Mouse (Mus musculus) forebrain, embryonic 15.5 days (tissue): ENCODE data around the gene Senp7. TPM values are rescaled to one million over a fixed set of nuclear protein-coding genes. Genes with fewer than 3 reads are reported as not detected.
A peak's percentile ranks its signal among the peaks of the same experiment; 100 is the strongest.

Experiments
- ATAC-seq: fragments of 200-750 bp; cut with Nextera tagmentation; replicated peaks from 2 replicates; pipeline ENCODE4 v1.8.0; 2017; ENCODE audit warnings: mild to moderate bottlenecking, moderate TSS enrichment, moderate library complexity
- H3K27ac ChIP-seq: fragments of 300-500 bp; sonication (generic); replicated peaks from 2 replicates; pipeline ENCODE4 v1.5.1; 2015; ENCODE audit warnings: mild to moderate bottlenecking, inconsistent platforms
- H3K27me3 ChIP-seq: fragments of 300-500 bp; sonication (generic); 2 replicates; pipeline ENCODE4 v1.6.1; 2015; ENCODE audit warnings: inconsistent platforms
- H3K36me3 ChIP-seq: fragments of 300-500 bp; sonication (generic); 2 replicates; pipeline ENCODE4 v1.6.1; 2015; ENCODE audit warnings: mild to moderate bottlenecking, inconsistent platforms
- H3K4me1 ChIP-seq: fragments of 300-500 bp; sonication (generic); 2 replicates; pipeline ENCODE4 v1.6.1; 2015; ENCODE audit warnings: inconsistent platforms
- H3K4me2 ChIP-seq: fragments of 300-500 bp; sonication (generic); replicated peaks from 2 replicates; pipeline ENCODE4 v1.6.1; 2015; ENCODE audit warnings: mild to moderate bottlenecking, inconsistent platforms
- H3K4me3 ChIP-seq: fragments of 300-500 bp; sonication (generic); 2 replicates; pipeline ENCODE4 v1.5.1; 2015; ENCODE audit warnings: mild to moderate bottlenecking, inconsistent platforms
- H3K9ac ChIP-seq: fragments of 300-500 bp; sonication (generic); replicated peaks from 2 replicates; pipeline ENCODE4 v1.6.1; 2015; ENCODE audit warnings: mild to moderate bottlenecking, inconsistent platforms
- H3K9me3 ChIP-seq: fragments of 300-500 bp; sonication (generic); 2 replicates; pipeline ENCODE4 v1.6.1; 2016; ENCODE audit warnings: inconsistent platforms
- WGBS: fragments of 180-500 bp; shearing (Covaris S2); methylation state at CpG from one replicate; pipeline ENCODE4 v1.1.7; 2015; ENCODE audit warnings: mixed read lengths; 5-methylcytosine and 5-hydroxymethylcytosine counted together
- polyA plus RNA-seq: library from polyadenylated mRNA; unstranded; fragments of >200 nt; fragmentation: Nextera tagmentation; extraction: Ambion mirVana; gene quantifications from 2 replicates; pipeline ENCODE4 v1.2.1, GENCODE M21; 2015

Gene Senp7
- polyA plus RNA-seq, 1 experiment from 2014 or later = 58.4 TPM

- under 1% methylated on average over 61 of the region's 63 CpGs for WGBS
- Histone ChIP-seq H3K36me3 (peaks cover 20% of the 10 kb centered on the region), H3K9ac (peak within 1 kb of the TSS; percentile 88), H3K4me3 (peak within 1 kb of the TSS; percentile 95), H3K9me3 (no peaks in the 10 kb centered on the region), H3K27me3 (no peaks in the 10 kb centered on the region), H3K4me1 (peaks cover 23% of the 10 kb centered on the region), H3K27ac (peak within 1 kb of the TSS; percentile 92), H3K4me2 (peak within 1 kb of the TSS; percentile 55)
- ATAC-seq = peak; percentile 99
Observed at GRCm38 (mm10) chr16:56037138-56038010, 10.8 kb upstream of the Senp7 start, which contains the start of gene Trmt10c. Gene Trmt10c, minus strand, starts transcription at chr16:56037819.

GRCm38 (mm10) chr16:56038090-56038489 is 10.0 kb upstream of the Senp7 start:
- Histone ChIP-seq H3K36me3 (peaks cover 15% of the 10 kb centered on the region), H3K4me1 (peaks cover 23% of the 10 kb centered on the region), H3K9me3 (no peaks in the 10 kb centered on the region), H3K9ac (peak overlapping the region; percentile 88), H3K4me3 (peak overlapping the region; percentile 95), H3K27me3 (no peaks in the 10 kb centered on the region), H3K4me2 (peak overlapping the region; percentile 55), H3K27ac (peak overlapping the region; percentile 92)
- ATAC-seq = peak; percentile 60
- WGBS = 29% methylated on average over 8 of the region's 8 CpGs

- WGBS = 78% methylated on average over 3 of the region's 3 CpGs
Observed at GRCm38 (mm10) chr16:56055911-56056310, 7.8 kb downstream of the Senp7 start.

DNA sequence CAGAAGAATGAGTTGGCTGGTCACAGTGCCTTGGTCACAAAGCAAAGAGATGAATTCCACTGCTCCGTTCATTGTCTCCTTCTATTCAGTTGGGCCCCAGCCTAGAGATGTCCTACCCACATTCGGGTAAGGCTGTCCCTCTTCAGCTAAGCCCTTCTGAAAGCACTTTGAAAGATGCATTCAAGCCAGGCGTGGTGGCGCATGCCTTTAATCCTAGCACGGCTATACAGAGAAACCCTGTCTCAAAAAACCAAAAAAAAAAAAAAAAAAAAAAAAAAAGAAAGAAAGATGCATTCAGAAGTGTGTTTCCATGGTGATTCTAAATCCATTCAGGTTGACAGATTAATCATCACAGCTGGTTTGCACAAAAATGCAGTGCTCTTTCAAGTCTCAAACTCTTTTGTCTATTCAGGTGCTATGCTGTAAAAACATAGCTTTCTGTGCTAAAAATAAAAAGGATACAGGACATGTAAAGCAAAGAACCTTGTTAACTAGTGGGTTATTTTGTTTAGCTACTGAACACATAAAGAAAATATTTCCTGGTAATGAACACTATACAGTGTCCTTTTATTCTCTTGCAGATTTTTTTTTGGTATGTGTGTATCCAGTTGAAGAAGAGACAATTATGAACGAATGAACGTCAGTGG is 8.9 kb downstream of the Senp7 start:
- Histone ChIP-seq H3K27me3 (no peaks in the 10 kb centered on the region), H3K4me2 (no peak overlapping the region), H3K4me3 (no peak overlapping the region), H3K27ac (peak overlapping the region; percentile 72), H3K4me1 (no peaks in the 10 kb centered on the region), H3K9me3 (no peaks in the 10 kb centered on the region), H3K36me3 (no peaks in the 10 kb centered on the region), H3K9ac (no peak overlapping the region)
- ATAC-seq = peak; percentile 84
- WGBS = 2% methylated on average over 7 of the region's 7 CpGs

More at GRCm38 (mm10) chr16:56055911-56056310, 7.8 kb downstream of the Senp7 start:
- H3K9me3 ChIP-seq = no peaks in the 10 kb centered on the region
- no peak overlapping the region for H3K4me3 ChIP-seq
- no peaks in the 10 kb centered on the region for H3K36me3 ChIP-seq
- H3K9ac ChIP-seq = no peak overlapping the region
- H3K4me2 ChIP-seq = no peak overlapping the region
- no peaks in the 10 kb centered on the region for H3K27me3 ChIP-seq
- no peak overlapping the region for H3K27ac ChIP-seq
- ATAC-seq = no peak
- H3K4me1 ChIP-seq = no peaks in the 10 kb centered on the region

- Histone ChIP-seq H3K27ac (peak overlapping the region; percentile 67), H3K9ac (no peak overlapping the region), H3K36me3 (no peaks in the 10 kb centered on the region), H3K27me3 (no peaks in the 10 kb centered on the region), H3K9me3 (no peaks in the 10 kb centered on the region), H3K4me2 (0 out of 2 replicates have a peak overlapping the region, but pooled peaks have one; percentile 9), H3K4me3 (no peak overlapping the region), H3K4me1 (no peaks in the 10 kb centered on the region)
- ATAC-seq = peak; percentile 41; the same call in 1 of the 2 replicates
- 75% methylated on average over 10 of the region's 10 CpGs for WGBS
Observed at GRCm38 (mm10) chr16:56058151-56058550, 10.0 kb downstream of the Senp7 start.

- Histone ChIP-seq H3K4me1 (no peaks in the 10 kb centered on the region), H3K9ac (no peak overlapping the region), H3K27ac (no peak overlapping the region), H3K4me2 (no peak overlapping the region), H3K27me3 (no peaks in the 10 kb centered on the region), H3K9me3 (no peaks in the 10 kb centered on the region), H3K36me3 (no peaks in the 10 kb centered on the region), H3K4me3 (no peak overlapping the region)
- 79% methylated on average over 7 of the region's 7 CpGs for WGBS
- no peak for ATAC-seq
Observed at GRCm38 (mm10) chr16:56061995-56062594, 14.0 kb downstream of the Senp7 start.

DNA sequence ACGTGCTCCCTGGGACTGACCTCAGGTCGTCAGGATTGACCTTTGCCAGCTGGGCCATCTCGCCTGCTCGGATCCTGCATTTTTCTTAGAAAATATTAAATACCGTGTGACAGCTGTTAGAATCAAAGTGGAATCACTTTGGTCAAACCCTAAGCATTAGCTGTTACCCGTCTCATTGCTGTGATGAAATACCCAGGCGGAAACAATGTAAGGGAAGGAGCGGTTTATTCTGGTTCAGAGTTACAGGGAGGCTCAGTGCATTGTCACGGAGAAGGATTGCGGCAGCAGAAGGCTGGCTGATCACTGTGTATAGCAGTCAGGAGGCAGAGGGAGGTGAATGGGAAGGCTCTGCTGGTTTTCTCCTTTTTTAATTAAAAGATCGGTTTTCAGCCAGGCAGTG is 14.8 kb downstream of the Senp7 start:
- Histone ChIP-seq H3K9me3 (no peaks in the 10 kb centered on the region), H3K36me3 (no peaks in the 10 kb centered on the region), H3K9ac (no peak overlapping the region), H3K4me1 (no peaks in the 10 kb centered on the region), H3K4me3 (no peak overlapping the region), H3K4me2 (no peak overlapping the region), H3K27me3 (no peaks in the 10 kb centered on the region), H3K27ac (no peak overlapping the region)
- WGBS = 74% methylated on average over 11 of the region's 11 CpGs
- ATAC-seq = no peak

DNA sequence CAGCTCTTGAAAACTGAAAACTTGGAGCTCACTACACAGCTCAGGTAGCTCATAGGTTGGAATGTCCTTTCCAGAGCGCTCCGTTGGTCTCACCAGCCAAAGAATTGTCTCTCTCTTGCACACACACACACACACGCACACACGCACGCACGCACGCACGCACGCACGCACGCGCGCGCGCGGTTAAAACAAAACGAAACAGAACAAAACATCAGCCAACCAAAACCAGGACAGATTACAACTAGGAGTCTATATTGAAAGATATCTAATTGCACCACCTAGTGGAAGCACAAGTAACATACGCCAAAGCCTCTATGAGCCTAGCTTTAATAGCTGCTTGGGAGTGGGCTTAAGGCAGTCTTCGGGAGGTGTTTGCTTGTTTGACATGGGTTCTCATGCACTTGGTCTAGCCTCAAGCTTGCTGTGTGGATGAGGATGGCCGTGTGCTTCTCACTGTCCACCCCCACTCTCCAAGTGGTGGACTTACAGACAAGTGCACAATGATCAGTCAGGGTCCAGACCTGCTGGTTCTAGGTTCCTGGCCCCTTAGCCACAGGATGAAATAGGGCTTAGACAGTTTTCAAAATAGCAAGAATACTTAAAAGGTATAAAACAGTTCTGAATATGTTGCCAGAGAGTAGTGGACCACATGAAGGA is 16.3 kb downstream of the Senp7 start:
- Histone ChIP-seq H3K4me3 (peak overlapping the region; percentile 37), H3K4me1 (no peaks in the 10 kb centered on the region), H3K27me3 (no peaks in the 10 kb centered on the region), H3K27ac (peak overlapping the region; percentile 64; the same call in 1 of the 2 replicates), H3K9ac (peak overlapping the region; percentile 33), H3K9me3 (no peaks in the 10 kb centered on the region), H3K4me2 (peak overlapping the region; percentile 57), H3K36me3 (no peaks in the 10 kb centered on the region)
- ATAC-seq = peak; percentile 93
- 1% methylated on average over 20 of the region's 20 CpGs for WGBS

GRCm38 (mm10) chr16:56066113-56066512 is 18.0 kb downstream of the Senp7 start:
- no peaks in the 10 kb centered on the region for H3K36me3 ChIP-seq
- WGBS = 22% methylated on average over 8 of the region's 8 CpGs
- no peaks in the 10 kb centered on the region for H3K27me3 ChIP-seq
- no peaks in the 10 kb centered on the region for H3K4me1 ChIP-seq
- H3K9me3 ChIP-seq = no peaks in the 10 kb centered on the region
- H3K4me3 ChIP-seq = no peak overlapping the region
- no peak overlapping the region for H3K9ac ChIP-seq
- no peak overlapping the region for H3K27ac ChIP-seq
- H3K4me2 ChIP-seq = no peak overlapping the region
- ATAC-seq = no peak

DNA sequence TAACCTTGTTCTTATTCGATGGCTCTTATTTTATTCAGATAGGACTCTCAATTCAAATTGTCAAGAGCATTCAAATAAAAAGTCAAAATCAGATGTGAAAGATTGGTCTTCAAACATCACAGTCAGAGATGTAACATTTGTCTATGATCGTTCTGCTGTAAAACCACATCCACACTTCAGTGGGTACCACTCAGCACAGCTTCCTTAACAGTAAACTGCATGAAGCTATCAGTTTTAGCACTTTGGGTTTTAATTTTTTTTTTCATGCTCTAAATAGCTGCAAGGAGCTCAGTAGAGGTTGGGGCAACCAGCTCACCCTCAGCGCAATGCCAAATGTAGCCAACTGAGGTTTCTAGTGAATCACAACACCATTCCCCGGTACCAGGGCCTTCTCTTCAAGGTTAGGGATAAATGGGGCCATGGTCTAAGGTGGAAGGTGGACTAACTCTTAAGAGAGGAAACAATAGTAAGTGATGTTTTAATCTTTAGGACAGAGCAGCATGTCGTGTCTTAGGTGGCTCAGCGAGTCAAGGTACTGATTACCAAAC is 20.5 kb downstream of the Senp7 start:
- no peaks in the 10 kb centered on the region for H3K27me3 ChIP-seq
- no peak overlapping the region for H3K4me2 ChIP-seq
- no peak for ATAC-seq
- H3K9me3 ChIP-seq = no peaks in the 10 kb centered on the region
- H3K9ac ChIP-seq = no peak overlapping the region
- no peaks in the 10 kb centered on the region for H3K36me3 ChIP-seq
- WGBS = 92% methylated on average over 6 of the region's 6 CpGs
- H3K4me1 ChIP-seq = no peaks in the 10 kb centered on the region
- H3K4me3 ChIP-seq = no peak overlapping the region
- H3K27ac ChIP-seq = no peak overlapping the region

GRCm38 (mm10) chr16:56071317-56072232 is 23.4 kb downstream of the Senp7 start:
- 50% methylated on average over 5 of the region's 5 CpGs for WGBS
- Histone ChIP-seq H3K9ac (no peak overlapping the region), H3K9me3 (no peaks in the 10 kb centered on the region), H3K4me1 (peaks cover 12% of the 10 kb centered on the region), H3K27me3 (no peaks in the 10 kb centered on the region), H3K36me3 (no peaks in the 10 kb centered on the region), H3K27ac (no peak overlapping the region), H3K4me2 (no peak overlapping the region), H3K4me3 (no peak overlapping the region)
- no peak for ATAC-seq
